Mouse (Mus musculus): ENCODE results near the gene Cc2d2b.
A peak's percentile ranks its signal among the peaks of the same experiment; 100 is the strongest.

DNA sequence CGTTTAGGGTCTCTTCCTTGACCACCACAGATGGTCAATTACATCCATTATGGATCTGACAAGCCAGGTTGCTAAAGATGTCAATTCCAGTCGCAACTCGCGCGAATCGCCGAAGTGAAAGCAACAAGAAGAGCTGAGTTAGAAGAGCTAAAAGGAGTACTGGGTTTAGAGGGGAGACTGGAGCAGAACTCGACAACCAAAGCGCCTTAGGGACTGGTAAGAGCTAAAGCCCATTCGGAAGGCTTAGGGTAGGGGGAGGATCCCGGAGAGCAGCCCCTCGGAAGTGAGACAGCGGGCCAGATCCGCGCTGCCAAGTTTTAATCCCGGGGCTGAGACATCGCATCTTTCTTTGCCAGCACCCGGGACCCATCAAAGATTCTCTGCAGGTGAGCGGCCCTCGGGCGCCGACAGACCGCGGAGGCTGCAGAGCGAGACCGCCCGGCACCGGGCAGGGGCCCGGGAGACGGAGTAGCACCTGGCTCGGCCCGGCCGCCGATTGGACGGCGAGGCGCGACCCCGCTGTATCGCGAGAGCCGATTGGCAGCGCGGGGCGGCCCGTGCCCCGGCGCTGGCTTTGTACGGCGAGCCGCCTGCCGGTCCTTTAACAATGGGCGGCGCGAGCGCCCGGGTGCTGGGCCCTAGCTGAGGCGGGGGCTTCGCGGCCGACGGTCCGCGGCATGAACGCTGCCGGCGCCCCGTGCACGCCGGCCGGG, 82.3 kb downstream of the Cc2d2b start, which contains the start of gene Ccnj:
- peak; percentile 57 for TF ChIP-seq POLR2A (IDR thresholded peaks at IDR 0.05; ENCODE audit: insufficient read length, low read depth)
- no peak for TF ChIP-seq TCF12 (IDR thresholded peaks at IDR 0.05; ENCODE audit: insufficient read depth, poor library complexity, severe bottlenecking)
